Mouse (Mus musculus) midbrain, embryonic 15.5 days (tissue): ENCODE measurements around the gene Irf7. TPM values are rescaled to one million over a fixed set of nuclear protein-coding genes. Genes with fewer than 3 reads are reported as not detected.
A peak's percentile ranks its signal among the peaks of the same experiment; 100 is the strongest.
"Not testable (repeated sequence)": the region's sequence is repeated elsewhere in the genome, so short reads cannot be mapped to it uniquely, and the experiment has no call there.

Experiments used
- ATAC-seq: fragments of 200-750 bp; cut with Nextera tagmentation; replicated peaks from 2 replicates; pipeline ENCODE4 v1.8.0; 2017; ENCODE audit warnings: moderate TSS enrichment
- H3K27ac ChIP-seq: fragments of 300-500 bp; sonication (generic); 2 replicates; pipeline ENCODE4 v1.5.1; 2015; ENCODE audit warnings: mild to moderate bottlenecking, inconsistent platforms
- H3K27me3 ChIP-seq: fragments of 300-500 bp; sonication (generic); replicated peaks from 2 replicates; pipeline ENCODE4 v1.6.1; 2015; ENCODE audit warnings: inconsistent platforms
- H3K36me3 ChIP-seq: fragments of 300-500 bp; sonication (generic); replicated peaks from 2 replicates; pipeline ENCODE4 v1.6.1; 2015; ENCODE audit warnings: inconsistent platforms
- H3K4me1 ChIP-seq: fragments of 300-500 bp; sonication (generic); 2 replicates; pipeline ENCODE4 v1.6.1; 2015; ENCODE audit warnings: inconsistent platforms
- H3K4me2 ChIP-seq: fragments of 300-500 bp; sonication (generic); 2 replicates; pipeline ENCODE4 v1.6.1; 2015; ENCODE audit warnings: inconsistent platforms, mild to moderate bottlenecking, moderate library complexity
- H3K4me3 ChIP-seq: fragments of 300-500 bp; sonication (generic); 2 replicates; pipeline ENCODE4 v1.5.1; 2015; ENCODE audit warnings: mild to moderate bottlenecking, inconsistent platforms
- H3K9ac ChIP-seq: fragments of 300-500 bp; sonication (generic); 2 replicates; pipeline ENCODE4 v1.6.1; 2015; ENCODE audit warnings: mild to moderate bottlenecking, inconsistent platforms
- H3K9me3 ChIP-seq: fragments of 300-500 bp; sonication (generic); 2 replicates; pipeline ENCODE4 v1.6.1; 2016; ENCODE audit warnings: inconsistent platforms
- WGBS: fragments of 180-500 bp; shearing (Covaris S2); methylation state at CpG from one replicate; pipeline ENCODE4 v1.1.7; 2015; ENCODE audit warnings: mixed read lengths; 5-methylcytosine and 5-hydroxymethylcytosine counted together
- polyA plus RNA-seq: library from polyadenylated mRNA; unstranded; fragments of >200 nt; fragmentation: Nextera tagmentation; extraction: Ambion mirVana; gene quantifications from 2 replicates; pipeline ENCODE4 v1.2.1, GENCODE M21; 2015

Irf7 gene
- polyA plus RNA-seq, 1 experiment from 2014 or later = 2.1 TPM

DNA sequence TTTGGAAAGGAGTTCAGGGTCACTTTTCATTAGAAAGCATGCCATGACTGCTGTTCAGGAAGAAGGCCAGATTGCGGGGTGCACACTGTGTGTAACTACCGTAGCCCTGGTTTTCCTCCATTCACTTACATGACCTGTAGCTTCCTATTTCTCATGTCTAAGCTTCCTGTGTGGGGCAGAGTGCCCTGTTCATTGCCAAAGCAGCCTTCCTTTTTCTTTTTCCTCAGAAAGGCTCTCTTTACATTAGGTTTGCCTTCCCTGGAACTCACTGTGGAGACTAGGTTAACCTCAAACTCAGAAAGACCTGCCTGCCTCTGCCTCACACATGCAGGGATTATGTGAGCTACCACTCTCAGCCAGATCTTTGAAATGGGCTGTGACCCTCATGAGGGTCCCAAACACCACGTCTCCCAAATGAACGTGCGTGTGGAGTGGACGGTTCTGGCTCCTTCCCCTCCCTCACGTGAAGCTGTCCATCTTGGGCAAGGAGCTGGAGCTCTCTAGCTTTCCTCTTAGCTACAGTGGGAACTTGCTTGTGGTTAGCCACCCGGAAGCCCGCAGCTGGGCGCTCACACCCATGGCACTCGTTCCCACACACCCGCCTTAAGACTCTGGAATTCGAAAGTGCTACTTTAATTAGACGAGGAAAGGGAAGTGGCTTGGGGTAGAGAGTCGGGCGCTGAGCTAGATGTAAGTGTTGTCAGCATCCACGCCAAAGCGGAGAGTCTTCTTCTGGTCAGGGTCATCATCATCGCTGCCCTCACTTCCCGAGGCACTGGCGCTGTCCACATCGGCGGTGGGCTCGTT is 2.4 kb upstream of the Irf7 start:
- 84% methylated on average over 24 of the region's 24 CpGs for WGBS
- H3K4me2 ChIP-seq = no peak overlapping the region
- H3K4me3 ChIP-seq = no peak overlapping the region
- no peak overlapping the region for H3K27ac ChIP-seq
- H3K9me3 ChIP-seq = no peaks in the 10 kb centered on the region
- H3K9ac ChIP-seq = no peak overlapping the region
- no peak for ATAC-seq
- H3K4me1 ChIP-seq = peaks cover 5% of the 10 kb centered on the region; the same call in 1 of the 2 replicates
- H3K27me3 ChIP-seq = no peaks in the 10 kb centered on the region
- H3K36me3 ChIP-seq = peaks cover 2% of the 10 kb centered on the region; the same call in 1 of the 2 replicates

DNA sequence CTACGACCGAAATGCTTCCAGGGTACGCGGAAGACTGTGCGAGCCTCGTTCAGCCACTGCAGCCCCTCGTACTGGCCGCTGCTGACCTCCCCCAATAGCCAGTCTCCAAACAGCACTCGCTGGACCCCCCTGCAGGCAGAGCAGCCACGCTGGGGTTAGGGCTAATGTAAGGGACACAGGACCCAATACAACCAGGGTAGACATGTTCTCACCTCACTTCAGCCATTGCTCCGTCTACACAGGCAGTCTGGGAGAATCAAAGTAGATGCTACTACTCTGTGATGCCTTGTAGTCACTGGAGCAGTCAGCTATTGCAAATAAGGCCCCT is 906 bp downstream of the Irf7 start:
- 33% methylated on average over 11 of the region's 11 CpGs for WGBS
- no peaks in the 10 kb centered on the region for H3K9me3 ChIP-seq
- no peak overlapping the region for H3K4me3 ChIP-seq
- no peaks in the 10 kb centered on the region for H3K27me3 ChIP-seq
- peaks cover 32% of the 10 kb centered on the region for H3K36me3 ChIP-seq
- H3K9ac ChIP-seq = no peak overlapping the region
- ATAC-seq = no peak
- no peak overlapping the region for H3K27ac ChIP-seq
- H3K4me2 ChIP-seq = peak overlapping the region; percentile 48; the same call in 1 of the 2 replicates
- H3K4me1 ChIP-seq = peaks cover 5% of the 10 kb centered on the region; the same call in 1 of the 2 replicates

DNA sequence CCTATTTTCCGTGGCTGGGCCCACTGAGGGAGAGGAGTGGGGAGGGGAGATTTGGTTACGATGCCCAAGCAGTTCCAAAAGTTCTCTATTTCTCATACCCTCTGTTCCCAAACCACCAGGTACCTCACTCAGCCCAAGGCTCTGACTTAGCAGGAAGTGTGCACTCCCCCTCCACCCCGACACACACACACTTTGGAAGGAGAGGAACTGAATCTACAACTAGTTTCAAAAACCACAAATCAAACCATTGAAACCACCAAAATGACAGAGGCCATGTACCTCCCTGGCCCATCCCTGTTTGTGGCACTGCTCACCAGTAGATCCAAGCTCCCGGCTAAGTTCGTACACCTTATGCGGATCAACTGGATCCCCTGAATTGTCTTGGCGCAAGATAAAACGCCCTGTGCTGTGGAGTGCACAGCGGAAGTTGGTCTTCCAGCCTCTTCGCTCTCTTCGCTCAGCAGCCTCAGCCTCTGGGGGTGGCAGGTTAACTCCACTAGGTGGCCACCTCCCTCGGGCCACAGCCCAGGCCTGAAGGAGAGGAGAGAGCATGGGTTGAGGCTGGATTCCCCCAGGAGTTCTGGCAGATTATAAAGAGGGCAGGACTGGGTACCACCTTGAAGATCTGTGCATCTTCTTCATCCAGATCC is 1.4 kb downstream of the Irf7 start:
- Histone ChIP-seq H3K4me3 (no peak overlapping the region), H3K4me1 (peaks cover 5% of the 10 kb centered on the region; the same call in 1 of the 2 replicates), H3K4me2 (no peak overlapping the region), H3K27ac (no peak overlapping the region), H3K9ac (no peak overlapping the region), H3K27me3 (no peaks in the 10 kb centered on the region), H3K9me3 (no peaks in the 10 kb centered on the region), H3K36me3 (peaks cover 36% of the 10 kb centered on the region)
- ATAC-seq = peak; percentile 49; the same call in 1 of the 2 replicates
- 36% methylated on average over 12 of the region's 12 CpGs for WGBS

DNA sequence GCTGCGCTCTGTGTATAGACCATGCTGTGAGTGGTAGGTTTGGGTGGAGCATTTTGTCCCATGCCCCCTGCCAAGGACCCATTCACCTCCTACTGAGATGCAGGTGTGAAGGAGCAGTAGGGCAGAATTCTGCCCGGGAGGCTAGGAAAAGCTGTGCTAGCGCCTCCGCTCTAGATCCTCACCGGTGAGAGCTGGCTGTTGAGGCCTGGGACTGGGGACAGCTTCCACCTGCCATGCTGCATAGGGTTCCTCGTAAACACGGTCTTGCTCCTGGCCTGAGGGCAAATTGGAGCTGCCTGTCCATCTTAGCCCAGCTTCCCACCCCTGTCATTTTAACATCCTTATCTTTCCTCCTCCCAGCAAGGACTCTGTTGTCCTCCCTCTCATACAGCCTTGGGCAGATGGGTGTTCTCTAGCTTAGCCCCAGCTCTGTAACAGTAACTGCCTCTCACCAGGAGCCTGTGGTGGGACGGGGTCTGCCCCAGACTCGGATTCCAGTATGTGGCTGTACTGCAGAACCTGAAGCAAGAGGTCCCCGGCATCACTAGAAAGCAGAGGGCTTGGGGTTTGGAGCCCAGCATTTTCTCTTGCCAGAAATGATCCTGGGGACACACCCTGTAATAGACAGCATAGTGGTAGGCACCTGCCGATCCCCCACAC is 2.1 kb downstream of the Irf7 start:
- Histone ChIP-seq H3K4me1 (peaks cover 5% of the 10 kb centered on the region; the same call in 1 of the 2 replicates), H3K9ac (no peak overlapping the region), H3K27ac (no peak overlapping the region), H3K27me3 (no peaks in the 10 kb centered on the region), H3K9me3 (no peaks in the 10 kb centered on the region), H3K36me3 (peaks cover 44% of the 10 kb centered on the region), H3K4me2 (no peak overlapping the region), H3K4me3 (no peak overlapping the region)
- no peak for ATAC-seq
- 78% methylated on average over 11 of the region's 11 CpGs for WGBS

DNA sequence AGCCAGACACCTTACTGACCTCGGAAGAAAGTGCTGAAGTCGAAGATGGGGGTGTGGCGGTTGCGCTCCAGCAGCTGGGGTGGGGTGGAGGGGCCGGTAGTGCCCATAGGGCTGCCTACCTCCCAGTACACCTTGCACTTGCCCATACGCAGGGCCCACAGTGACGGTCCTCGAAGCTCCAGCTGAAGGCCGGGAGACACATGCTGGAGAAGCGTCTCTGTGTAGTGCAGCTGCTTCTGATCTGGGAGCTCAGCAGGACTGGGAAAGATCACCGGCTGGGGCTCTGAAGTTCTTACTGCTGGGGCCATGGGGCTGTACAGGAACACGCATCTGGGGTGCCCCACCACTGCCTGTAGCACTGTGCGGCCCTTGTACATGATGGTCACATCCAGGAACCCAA is 2.6 kb downstream of the Irf7 start:
- Histone ChIP-seq H3K9ac (no peak overlapping the region), H3K27me3 (no peaks in the 10 kb centered on the region), H3K4me1 (peaks cover 5% of the 10 kb centered on the region; the same call in 1 of the 2 replicates), H3K4me3 (no peak overlapping the region), H3K27ac (no peak overlapping the region), H3K36me3 (peaks cover 49% of the 10 kb centered on the region), H3K9me3 (no peaks in the 10 kb centered on the region), H3K4me2 (no peak overlapping the region)
- whole genome bisulfite sequencing = 89% methylated on average over 13 of the region's 13 CpGs
- no peak for ATAC-seq

DNA sequence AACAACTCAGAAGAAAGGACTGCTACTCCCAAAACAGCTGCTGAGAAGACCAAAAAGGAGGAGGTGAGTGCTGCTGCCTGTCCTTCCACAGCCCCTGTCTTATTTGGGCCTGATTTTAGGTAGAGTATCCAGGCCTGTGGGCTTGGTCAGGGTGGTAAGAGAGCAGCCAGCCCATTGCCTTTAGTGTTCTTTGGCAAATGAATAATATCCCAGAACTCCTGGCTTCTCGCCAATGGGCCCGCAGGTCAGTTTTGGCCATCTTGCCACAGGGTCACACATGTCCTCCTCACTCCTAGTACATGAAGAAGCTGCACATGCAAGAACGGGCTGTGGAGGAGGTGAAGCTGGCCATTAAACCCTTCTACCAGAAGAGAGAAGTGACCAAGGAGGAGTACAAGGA is 4.8 kb downstream of the Irf7 start:
- no peak overlapping the region for H3K4me2 ChIP-seq
- H3K4me1 ChIP-seq = peaks cover 5% of the 10 kb centered on the region; the same call in 1 of the 2 replicates
- WGBS = 96% methylated on average over 3 of the region's 3 CpGs
- ATAC-seq = no peak
- H3K4me3 ChIP-seq = no peak overlapping the region
- H3K9me3 ChIP-seq = no peaks in the 10 kb centered on the region
- no peaks in the 10 kb centered on the region for H3K27me3 ChIP-seq
- no peak overlapping the region for H3K9ac ChIP-seq
- peaks cover 69% of the 10 kb centered on the region for H3K36me3 ChIP-seq
- H3K27ac ChIP-seq = no peak overlapping the region

DNA sequence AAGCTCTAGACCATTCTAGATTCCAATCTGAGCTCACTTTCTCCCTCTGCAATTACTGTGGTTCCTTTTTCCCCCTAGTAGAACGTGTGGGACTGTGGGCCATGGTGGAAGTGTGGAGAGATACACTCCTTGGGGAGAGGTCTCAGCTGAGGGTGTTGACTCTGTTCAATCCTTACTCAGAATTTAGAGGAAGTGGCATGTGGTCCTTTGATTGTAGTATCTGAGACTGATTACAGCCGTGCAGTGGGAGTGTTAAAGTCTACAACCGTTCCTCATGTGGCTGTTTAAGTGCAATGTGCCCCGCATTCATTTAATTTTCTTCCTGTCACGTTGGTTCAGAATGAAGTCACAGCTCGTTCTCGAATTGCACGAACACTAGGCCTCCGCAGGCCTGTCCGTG is 10.1 kb downstream of the Irf7 start:
- H3K4me3 ChIP-seq = no peak overlapping the region
- no peak for ATAC-seq
- peaks cover 63% of the 10 kb centered on the region for H3K36me3 ChIP-seq
- 93% methylated on average over 10 of the region's 10 CpGs for WGBS
- H3K9ac ChIP-seq = no peak overlapping the region
- no peak overlapping the region for H3K27ac ChIP-seq
- H3K27me3 ChIP-seq = no peaks in the 10 kb centered on the region
- H3K4me2 ChIP-seq = no peak overlapping the region
- no peaks in the 10 kb centered on the region for H3K9me3 ChIP-seq
- H3K4me1 ChIP-seq = no peaks in the 10 kb centered on the region

DNA sequence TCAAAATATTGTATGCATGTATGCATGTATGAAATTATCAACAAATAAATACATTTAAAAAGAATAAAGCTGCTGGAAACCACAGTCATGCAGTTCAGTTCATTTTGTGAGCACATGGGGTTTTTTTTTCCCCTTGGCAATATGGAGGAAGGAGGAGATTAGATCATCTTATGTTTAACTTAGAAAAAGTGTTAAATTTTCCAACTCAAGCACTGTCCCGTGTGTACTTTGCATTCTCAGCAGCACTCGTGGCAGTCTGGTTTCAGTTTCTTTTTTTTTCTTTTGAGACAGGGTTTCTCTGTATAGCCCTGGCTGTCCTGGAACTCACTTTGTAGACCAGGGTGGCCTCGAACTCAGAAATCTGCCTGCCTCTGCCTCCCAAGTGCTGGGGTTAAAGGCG is 15.8 kb downstream of the Irf7 start:
- not testable (repeated sequence) for ATAC-seq, H3K9ac ChIP-seq, H3K4me1 ChIP-seq, H3K9me3 ChIP-seq, H3K27me3 ChIP-seq, H3K27ac ChIP-seq, H3K4me3 ChIP-seq, H3K4me2 ChIP-seq
- H3K36me3 ChIP-seq = peaks cover 37% of the 10 kb centered on the region
- 95% methylated on average over 4 of the region's 4 CpGs for WGBS

DNA sequence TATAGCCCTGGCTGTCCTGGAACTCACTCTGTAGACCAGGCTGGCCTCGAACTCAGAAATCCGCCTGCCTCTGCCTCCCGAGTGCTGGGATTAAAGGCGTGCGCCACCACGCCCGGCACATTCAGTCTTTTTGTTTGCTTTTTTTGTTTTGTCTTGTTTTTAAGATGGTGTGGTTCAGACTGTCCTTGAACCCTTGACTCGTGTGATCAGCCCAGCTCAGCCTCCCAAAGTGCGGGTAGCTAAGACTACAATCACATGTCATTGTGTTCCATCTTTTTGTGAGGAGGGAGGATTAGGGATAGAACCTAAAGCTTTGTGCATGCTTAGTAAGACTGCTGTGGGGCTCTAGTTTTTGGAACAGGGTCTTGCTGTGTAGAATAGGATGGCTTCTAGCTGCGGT is 34.7 kb downstream of the Irf7 start:
- no peak overlapping the region for H3K27ac ChIP-seq
- H3K36me3 ChIP-seq = peaks cover 39% of the 10 kb centered on the region
- ATAC-seq = no peak
- no peak overlapping the region for H3K4me3 ChIP-seq
- no peak overlapping the region for H3K4me2 ChIP-seq
- H3K9me3 ChIP-seq = no peaks in the 10 kb centered on the region
- no peaks in the 10 kb centered on the region for H3K27me3 ChIP-seq
- H3K9ac ChIP-seq = no peak overlapping the region
- peaks cover 25% of the 10 kb centered on the region for H3K4me1 ChIP-seq
- WGBS = 89% methylated on average over 9 of the region's 10 CpGs

DNA sequence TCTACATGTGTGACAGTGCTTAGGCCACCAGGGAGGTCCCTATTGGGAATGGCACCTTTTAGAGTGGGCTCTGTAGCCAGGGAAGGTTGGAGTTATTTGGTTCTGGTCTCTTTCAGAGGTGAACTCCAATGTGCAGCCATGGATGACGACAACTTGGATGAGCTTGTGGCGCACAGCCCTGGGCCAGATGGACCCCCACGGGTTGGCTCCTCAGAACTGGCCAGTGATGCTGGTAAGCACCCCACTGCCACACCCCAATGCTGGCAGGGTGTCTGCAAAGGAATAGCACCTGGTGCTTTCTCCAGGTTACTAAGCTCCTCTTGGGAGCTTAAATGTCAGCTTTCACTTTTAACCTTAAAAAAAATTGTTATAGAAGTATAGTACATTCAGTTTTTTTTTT is 35.2 kb downstream of the Irf7 start:
- H3K27me3 ChIP-seq = no peaks in the 10 kb centered on the region

DNA sequence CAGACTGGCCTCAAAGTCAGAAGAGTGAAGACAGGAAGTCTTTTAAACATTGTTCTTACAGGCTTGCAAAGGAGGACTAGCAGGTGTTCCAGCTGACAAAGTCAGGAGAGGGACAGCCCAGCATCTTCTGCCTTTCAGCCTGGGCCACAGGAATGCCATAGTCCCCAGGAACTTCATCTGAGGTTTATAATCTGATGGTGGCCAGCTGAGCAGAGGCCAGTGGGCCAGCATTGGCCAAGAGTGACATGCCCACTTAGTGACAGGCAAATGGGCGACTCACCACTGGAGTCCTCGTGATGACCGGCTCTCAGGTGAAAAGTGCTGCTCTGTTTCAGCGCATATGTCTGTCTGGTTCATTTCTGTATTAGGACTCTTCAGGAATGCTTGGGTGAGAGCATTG is 35.7 kb downstream of the Irf7 start:
- ATAC-seq = no peak
- Histone ChIP-seq H3K4me3 (no peak overlapping the region), H3K27me3 (no peaks in the 10 kb centered on the region), H3K27ac (no peak overlapping the region), H3K4me2 (peak overlapping the region; percentile 76; the same call in 1 of the 2 replicates), H3K9me3 (no peaks in the 10 kb centered on the region), H3K36me3 (peaks cover 39% of the 10 kb centered on the region), H3K9ac (no peak overlapping the region), H3K4me1 (peaks cover 25% of the 10 kb centered on the region)
- WGBS = 96% methylated on average over 4 of the region's 4 CpGs

More for the DNA sequence above, 35.2 kb downstream of the Irf7 start:
- 94% methylated on average over 3 of the region's 3 CpGs for WGBS
- H3K36me3 ChIP-seq = peaks cover 39% of the 10 kb centered on the region
- ATAC-seq = no peak
- no peak overlapping the region for H3K27ac ChIP-seq
- H3K9me3 ChIP-seq = no peaks in the 10 kb centered on the region
- H3K4me2 ChIP-seq = no peak overlapping the region
- H3K4me3 ChIP-seq = no peak overlapping the region
- H3K9ac ChIP-seq = no peak overlapping the region
- peaks cover 25% of the 10 kb centered on the region for H3K4me1 ChIP-seq

DNA sequence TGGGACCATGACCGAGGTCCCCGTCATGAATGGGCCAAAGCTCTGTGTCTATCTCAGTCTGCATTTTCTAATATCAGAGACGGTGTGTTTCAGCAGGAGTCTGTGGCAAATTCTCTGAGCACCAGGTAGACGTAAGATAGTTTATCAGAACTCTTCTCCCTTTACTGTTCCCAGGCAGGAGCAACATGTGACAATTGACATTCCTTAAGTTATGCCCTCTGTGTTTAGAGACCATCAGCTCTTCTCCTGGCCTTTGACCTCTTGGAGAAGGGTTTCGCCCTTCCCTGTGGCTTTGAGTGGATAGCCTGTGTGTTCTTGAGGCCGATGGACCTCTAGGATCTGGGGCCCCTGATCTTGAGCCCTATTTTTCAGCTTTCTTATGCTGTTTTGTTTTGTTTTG is 36.6 kb downstream of the Irf7 start:
- Histone ChIP-seq H3K36me3 (peaks cover 34% of the 10 kb centered on the region), H3K9ac (peak overlapping the region; percentile 93; the same call in 1 of the 2 replicates), H3K27me3 (no peaks in the 10 kb centered on the region), H3K27ac (no peak overlapping the region), H3K4me1 (peaks cover 25% of the 10 kb centered on the region), H3K4me3 (peak overlapping the region; percentile 83), H3K4me2 (peak overlapping the region; percentile 76), H3K9me3 (no peaks in the 10 kb centered on the region)
- WGBS = 62% methylated on average over 6 of the region's 6 CpGs
- no peak for ATAC-seq
